ENCODE assay signal across 8 mouse cellular contexts in genomic region chr1:132520764-132521163, GRCm38 (mm10). TPM values are rescaled to one million over a fixed set of nuclear protein-coding genes. Genes with fewer than 3 reads are reported as not detected.
A peak's percentile ranks its signal among the peaks of the same experiment; 100 is the strongest.
DNase-seq lines count a peak whose midpoint lies in the region; ATAC-seq lines count a peak whose summit lies in the region.

No protein-coding gene starts in this region.

- no peaks in the 10 kb centered on the region for H3K9me3 ChIP-seq in kidney, embryonic 16.5 days (ENCODE audit: low read length)
- H3K9me3 ChIP-seq in lung, embryonic 16.5 days (ENCODE audit: control insufficient read depth, low read length) = no peaks in the 10 kb centered on the region

- no peak overlapping the region for H3K9ac ChIP-seq in kidney, embryonic 16.5 days (replicated peaks; ENCODE audit: low read length)
- H3K9ac ChIP-seq in lung, embryonic 16.5 days (ENCODE audit: low read length) = no peak overlapping the region

- H3K4me1 ChIP-seq in kidney, embryonic 16.5 days (ENCODE audit: insufficient read depth, low read length) = no peaks in the 10 kb centered on the region
- H3K4me1 ChIP-seq in lung, embryonic 16.5 days (replicated peaks; ENCODE audit: control insufficient read depth, insufficient read depth, low read length) = no peaks in the 10 kb centered on the region

- H3K36me3 ChIP-seq in kidney, embryonic 16.5 days (ENCODE audit: insufficient read depth, low read length) = no peaks in the 10 kb centered on the region
- H3K36me3 ChIP-seq in lung, embryonic 16.5 days (ENCODE audit: control insufficient read depth, insufficient read depth, low read length) = no peaks in the 10 kb centered on the region

- peak; percentile 16 to 18 for DNase-seq in urinary bladder, adult 18-20 months (ENCODE audit: low spot score in 2 of 2)
- no peak for DNase-seq in urinary bladder, postnatal 10 days (ENCODE audit: low spot score)
- peak; percentile 38 for DNase-seq in c-Kit-positive CD71-positive TER-119-negative erythroid progenitor cells, embryonic 14.5 days (ENCODE audit: low read depth)
- DNase-seq in gastrocnemius, postnatal 10 days = peak; percentile 61
- DNase-seq in spleen, postnatal 14 days (ENCODE audit: low spot score in 2 of 2) = peak; percentile 27 to 54

- no peak overlapping the region for H3K27ac ChIP-seq in kidney, embryonic 16.5 days (ENCODE audit: low read length)
- H3K27ac ChIP-seq in lung, embryonic 16.5 days (ENCODE audit: low read length) = no peak overlapping the region

- ATAC-seq in kidney, embryonic 16.5 days (ENCODE audit: low FRiP score, low TSS enrichment) = peak; percentile 67; the same call in 1 of the 2 replicates
- ATAC-seq in lung, embryonic 16.5 days (ENCODE audit: low read depth) = peak; percentile 84
- no peak for ATAC-seq in inflammation-experienced regulatory T-cells, adult 6 months

- H3K27me3 ChIP-seq in kidney, embryonic 16.5 days (ENCODE audit: insufficient read depth, low read length) = no peaks in the 10 kb centered on the region
- H3K27me3 ChIP-seq in lung, embryonic 16.5 days (ENCODE audit: control insufficient read depth, insufficient read depth, low read depth, low read length) = no peaks in the 10 kb centered on the region

- WGBS in kidney, embryonic 16.5 days = 11% methylated on average over 3 of the region's 6 CpGs
- WGBS in lung, embryonic 16.5 days = 19% methylated on average over 2 of the region's 6 CpGs

- no peak overlapping the region for H3K4me2 ChIP-seq in kidney, embryonic 16.5 days (replicated peaks; ENCODE audit: low read depth, low read length)
- no peak overlapping the region for H3K4me2 ChIP-seq in lung, embryonic 16.5 days (ENCODE audit: low read depth, low read length)

- H3K4me3 ChIP-seq in kidney, embryonic 16.5 days (ENCODE audit: low read length) = no peak overlapping the region
- no peak overlapping the region for H3K4me3 ChIP-seq in lung, embryonic 16.5 days (ENCODE audit: low read length)

RNA-seq across cellular contexts. Expression of gene Tmem81, which starts 14.7 kb away (rescaled TPM):
- total RNA-seq in gastrocnemius, postnatal 10 days (2021) = 1 to 10 TPM; 1.3 to 1.9 TPM
- 1.6 and 1.7 TPM in 2 replicates for polyA plus RNA-seq in kidney, embryonic 16.5 days (2015; fragmentation: Nextera tagmentation; extraction: Ambion mirVana)
- polyA plus RNA-seq in lung, embryonic 16.5 days (2015; fragmentation: Nextera tagmentation; extraction: Ambion mirVana) = 2.1 and 2.2 TPM in 2 replicates
- polyA plus RNA-seq in inflammation-experienced regulatory T-cells, adult 6 months (2017; shearing (Covaris generic)) = 1 to 10 TPM; 3.9 to 6.3 (median 6.0) TPM

RNA-seq across cellular contexts. Expression of gene Cntn2, which starts 22.3 kb away (rescaled TPM):
- under 1 TPM; 0.11 to 0.21 TPM for total RNA-seq in gastrocnemius, postnatal 10 days (2021)
- polyA plus RNA-seq in kidney, embryonic 16.5 days (2015; fragmentation: Nextera tagmentation; extraction: Ambion mirVana) = 0.25 and 0.58 TPM in 2 replicates
- polyA plus RNA-seq in lung, embryonic 16.5 days (2015; fragmentation: Nextera tagmentation; extraction: Ambion mirVana) = 0.09 TPM in 2 replicates
- not detected for polyA plus RNA-seq in inflammation-experienced regulatory T-cells, adult 6 months (2017; shearing (Covaris generic))

RNA-seq across cellular contexts. Expression of gene Rbbp5, which starts 43.6 kb away (rescaled TPM):
- 10 to 100 TPM; 19.6 to 20.3 TPM for total RNA-seq in gastrocnemius, postnatal 10 days (2021)
- polyA plus RNA-seq in kidney, embryonic 16.5 days (2015; fragmentation: Nextera tagmentation; extraction: Ambion mirVana) = 46.6 and 50.1 TPM in 2 replicates
- polyA plus RNA-seq in lung, embryonic 16.5 days (2015; fragmentation: Nextera tagmentation; extraction: Ambion mirVana) = 45.6 and 46.8 TPM in 2 replicates
- 10 to 100 TPM; 29.5 to 33.6 (median 31.0) TPM for polyA plus RNA-seq in inflammation-experienced regulatory T-cells, adult 6 months (2017; shearing (Covaris generic))
